Mouse (Mus musculus) embryonic facial prominence, embryonic 13.5 days (tissue): ENCODE measurements around the gene Lysmd2. TPM values are rescaled to one million over a fixed set of nuclear protein-coding genes. Genes with fewer than 3 reads are reported as not detected.
A peak's percentile ranks its signal among the peaks of the same experiment; 100 is the strongest.

Source experiments
- ATAC-seq: fragments of 200-750 bp; cut with Nextera tagmentation; 2 replicates; pipeline ENCODE4 v1.8.0; 2017; ENCODE audit warnings: low read depth; ENCODE audit not compliant: insufficient number of reproducible peaks, insufficient read depth, low FRiP score, low TSS enrichment
- H3K27ac ChIP-seq: fragments of 300-500 bp; sonication (generic); 2 replicates; pipeline ENCODE4 v1.5.1; 2015; ENCODE audit warnings: moderate library complexity, mild to moderate bottlenecking, inconsistent platforms
- H3K27me3 ChIP-seq: fragments of 300-500 bp; sonication (generic); 2 replicates; pipeline ENCODE4 v1.6.1; 2015; ENCODE audit warnings: mild to moderate bottlenecking, inconsistent platforms
- H3K36me3 ChIP-seq: fragments of 300-500 bp; sonication (generic); 2 replicates; pipeline ENCODE4 v1.6.1; 2015; ENCODE audit warnings: mild to moderate bottlenecking, inconsistent platforms
- H3K4me1 ChIP-seq: fragments of 300-500 bp; sonication (generic); 2 replicates; pipeline ENCODE4 v1.6.1; 2015; ENCODE audit warnings: inconsistent platforms
- H3K4me2 ChIP-seq: fragments of 300-500 bp; sonication (generic); 2 replicates; pipeline ENCODE4 v1.6.1; 2015; ENCODE audit warnings: moderate library complexity, mild to moderate bottlenecking, inconsistent platforms
- H3K4me3 ChIP-seq: fragments of 300-500 bp; sonication (generic); 2 replicates; pipeline ENCODE4 v1.5.1; 2015; ENCODE audit warnings: mild to moderate bottlenecking, inconsistent platforms
- H3K9ac ChIP-seq: fragments of 300-500 bp; sonication (generic); 2 replicates; pipeline ENCODE4 v1.6.1; 2015; ENCODE audit warnings: mild to moderate bottlenecking, inconsistent platforms
- H3K9me3 ChIP-seq: fragments of 300-500 bp; sonication (generic); 2 replicates; pipeline ENCODE4 v1.6.1; 2016; ENCODE audit warnings: inconsistent platforms
- WGBS: fragments of 180-500 bp; shearing (Covaris S2); methylation state at CpG from one replicate; pipeline ENCODE4 v1.1.7; 2015; ENCODE audit warnings: mixed read lengths; 5-methylcytosine and 5-hydroxymethylcytosine counted together
- polyA plus RNA-seq: library from polyadenylated mRNA; unstranded; fragments of >200 nt; fragmentation: Nextera tagmentation; extraction: Ambion mirVana; gene quantifications from 2 replicates; pipeline ENCODE4 v1.2.1, GENCODE M21; 2015

Gene Lysmd2
- 32.8 and 37.3 TPM in 2 replicates for polyA plus RNA-seq

DNA sequence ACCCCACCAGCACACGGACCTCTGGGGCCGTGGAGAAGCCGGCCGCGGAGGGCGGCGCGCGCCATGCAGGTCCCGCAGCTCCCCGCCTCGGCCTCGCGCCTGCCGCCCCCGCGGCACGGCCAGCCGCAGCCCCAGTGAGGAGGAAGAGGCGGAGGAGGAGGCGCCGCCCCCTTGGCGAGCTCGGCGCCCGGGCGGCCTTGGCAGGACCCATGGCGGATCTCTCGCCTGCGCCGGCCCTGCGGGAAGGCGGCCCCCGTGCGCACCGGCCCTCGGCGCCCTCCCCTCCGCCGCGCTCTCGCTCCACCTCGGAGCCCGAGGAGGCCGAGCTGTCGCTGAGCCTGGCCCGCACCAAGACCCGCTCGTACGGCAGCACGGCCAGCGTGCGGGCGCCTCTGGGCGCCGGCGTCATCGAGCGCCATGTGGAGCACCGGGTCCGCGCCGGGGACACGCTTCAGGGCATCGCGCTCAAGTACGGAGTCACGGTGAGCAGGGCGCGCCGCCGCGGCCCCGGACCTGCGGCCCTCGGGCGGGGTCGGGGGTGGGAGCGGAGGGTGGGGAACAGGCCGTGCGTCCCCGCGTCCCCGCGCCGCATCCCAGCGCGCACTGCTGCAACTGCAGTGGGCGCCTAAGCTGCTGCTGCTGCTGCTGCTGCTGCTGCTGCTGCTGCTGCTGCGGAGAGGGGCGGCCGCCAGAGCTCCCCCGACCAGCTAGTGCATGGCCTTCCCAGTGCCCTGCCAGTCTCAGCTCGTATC, at the start of gene Lysmd2:
Gene Lysmd2, plus strand, starts transcription at position 186 of the 752 bp plus-strand sequence.
- ATAC-seq: peak; percentile 87
- no peaks in the 10 kb centered on the region for H3K9me3 ChIP-seq
- peak within 1 kb of the TSS; percentile 84 for H3K4me2 ChIP-seq
- no peaks in the 10 kb centered on the region for H3K27me3 ChIP-seq
- under 1% methylated on average over 86 of the region's 94 CpGs for WGBS
- peak within 1 kb of the TSS; percentile 94 for H3K9ac ChIP-seq
- peaks cover 19% of the 10 kb centered on the region for H3K4me1 ChIP-seq
- H3K27ac ChIP-seq: peak within 1 kb of the TSS; percentile 92
- peak within 1 kb of the TSS; percentile 79 for H3K4me3 ChIP-seq
- H3K36me3 ChIP-seq: no peaks in the 10 kb centered on the region

DNA sequence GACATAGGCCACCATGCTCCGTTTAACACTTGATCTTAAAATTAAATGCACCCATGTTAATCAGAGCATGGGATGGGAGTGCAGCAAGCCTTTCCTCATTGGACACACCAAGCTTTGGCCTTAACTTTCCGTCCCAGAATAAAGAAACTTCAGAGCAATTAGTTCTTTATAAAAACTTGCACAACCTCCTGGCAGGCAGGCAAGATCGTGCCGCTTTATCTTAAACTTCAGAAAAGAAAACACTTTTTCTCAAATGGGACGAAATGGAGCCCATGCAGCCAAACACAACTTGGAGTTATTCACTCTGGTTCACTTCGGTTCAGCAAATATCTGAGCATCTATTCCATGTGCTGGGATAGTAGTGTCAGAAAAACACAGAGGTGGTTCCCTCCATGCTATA, 46.2 kb upstream of the Lysmd2 start:
- Histone ChIP-seq H3K9ac (no peak overlapping the region), H3K27me3 (no peaks in the 10 kb centered on the region), H3K4me1 (0 out of 2 replicates have a peak, but pooled peaks cover 4% of the 10 kb centered on the region), H3K36me3 (peaks cover 14% of the 10 kb centered on the region), H3K9me3 (no peaks in the 10 kb centered on the region), H3K4me3 (no peak overlapping the region), H3K27ac (no peak overlapping the region), H3K4me2 (no peak overlapping the region)
- WGBS: 88% methylated on average over 6 of the region's 6 CpGs
- no peak for ATAC-seq

DNA sequence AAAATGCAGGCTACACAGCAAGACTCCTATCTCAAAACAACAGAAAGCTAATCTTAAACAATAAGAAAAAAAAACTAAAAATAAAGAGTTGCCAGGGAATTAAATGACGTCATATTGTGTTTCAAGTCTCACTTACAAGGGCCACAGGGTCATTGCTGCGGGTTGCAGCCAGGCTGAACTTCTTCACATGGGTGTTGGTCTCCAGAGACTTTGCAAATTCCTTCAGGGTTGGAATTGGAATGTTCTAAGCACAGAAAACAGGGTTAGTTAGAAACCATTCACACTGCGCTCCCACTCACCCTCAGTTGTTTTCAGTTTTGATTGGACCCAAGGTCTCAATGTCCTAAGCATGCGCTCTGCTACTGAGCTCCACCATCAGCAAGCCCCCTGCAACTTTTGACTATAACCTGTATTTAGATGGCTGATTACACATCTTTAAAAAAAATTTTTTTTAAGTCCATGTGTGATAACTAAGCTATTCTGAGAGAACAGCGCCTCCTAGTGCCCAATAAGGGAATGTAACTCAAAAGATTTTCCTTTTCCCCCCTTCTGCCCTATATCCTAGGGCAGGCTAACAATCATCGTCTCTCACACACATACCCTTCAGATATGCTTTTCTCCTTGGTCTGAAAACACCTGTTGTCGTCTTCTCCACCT, 43.7 kb upstream of the Lysmd2 start:
- Histone ChIP-seq H3K9ac (no peak overlapping the region), H3K36me3 (no peaks in the 10 kb centered on the region; the same call in 1 of the 2 replicates), H3K4me3 (no peak overlapping the region), H3K4me2 (no peak overlapping the region), H3K9me3 (no peaks in the 10 kb centered on the region), H3K27me3 (no peaks in the 10 kb centered on the region), H3K4me1 (0 out of 2 replicates have a peak, but pooled peaks cover 4% of the 10 kb centered on the region), H3K27ac (no peak overlapping the region)
- ATAC-seq: no peak
- 44% methylated on average over 7 of the region's 7 CpGs for WGBS

- Histone ChIP-seq H3K9me3 (no peaks in the 10 kb centered on the region), H3K27me3 (no peaks in the 10 kb centered on the region), H3K27ac (no peak overlapping the region), H3K36me3 (peaks cover 17% of the 10 kb centered on the region; the same call in 1 of the 2 replicates), H3K4me3 (no peak overlapping the region), H3K4me2 (no peak overlapping the region), H3K4me1 (no peaks in the 10 kb centered on the region), H3K9ac (no peak overlapping the region)
- WGBS: 86% methylated on average over 15 of the region's 15 CpGs
- ATAC-seq: no peak
These were observed 35.4 kb upstream of the Lysmd2 start for GRCm38 (mm10) chr9:75589850-75590790.

GRCm38 (mm10) chr9:75593481-75593880, 32.1 kb upstream of the Lysmd2 start:
- Histone ChIP-seq H3K9ac (no peak overlapping the region), H3K27ac (no peak overlapping the region), H3K4me1 (no peaks in the 10 kb centered on the region), H3K36me3 (peaks cover 17% of the 10 kb centered on the region; the same call in 1 of the 2 replicates), H3K27me3 (no peaks in the 10 kb centered on the region), H3K9me3 (no peaks in the 10 kb centered on the region), H3K4me3 (no peak overlapping the region), H3K4me2 (no peak overlapping the region)
- no peak for ATAC-seq
- 80% methylated on average over 5 of the region's 5 CpGs for WGBS

DNA sequence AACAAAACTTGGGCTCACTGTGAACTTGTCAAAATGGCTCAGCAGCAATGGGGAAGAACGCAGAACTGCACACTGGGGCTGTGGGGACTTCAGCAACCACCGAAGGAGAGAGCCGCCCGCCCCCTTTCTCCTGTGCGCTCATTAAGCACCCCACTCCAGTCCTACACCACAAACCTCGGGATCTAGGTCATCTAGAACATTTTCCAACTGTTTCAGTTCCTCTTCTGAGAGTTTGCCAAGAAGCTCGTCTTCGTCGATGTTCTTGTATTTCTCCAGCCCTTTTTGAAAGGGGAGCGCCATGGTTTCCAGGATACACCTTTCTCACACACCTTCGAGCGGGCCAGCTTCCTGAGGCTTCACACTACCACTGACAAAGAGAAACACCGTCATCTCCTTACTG, 28.5 kb upstream of the Lysmd2 start:
- H3K4me2 ChIP-seq: no peak overlapping the region
- no peak overlapping the region for H3K9ac ChIP-seq
- H3K9me3 ChIP-seq: no peaks in the 10 kb centered on the region
- H3K4me1 ChIP-seq: peaks cover 13% of the 10 kb centered on the region
- no peaks in the 10 kb centered on the region for H3K27me3 ChIP-seq
- WGBS: 90% methylated on average over 13 of the region's 13 CpGs
- no peak overlapping the region for H3K27ac ChIP-seq
- H3K4me3 ChIP-seq: no peak overlapping the region
- no peak for ATAC-seq
- peaks cover 8% of the 10 kb centered on the region; the same call in 1 of the 2 replicates for H3K36me3 ChIP-seq

DNA sequence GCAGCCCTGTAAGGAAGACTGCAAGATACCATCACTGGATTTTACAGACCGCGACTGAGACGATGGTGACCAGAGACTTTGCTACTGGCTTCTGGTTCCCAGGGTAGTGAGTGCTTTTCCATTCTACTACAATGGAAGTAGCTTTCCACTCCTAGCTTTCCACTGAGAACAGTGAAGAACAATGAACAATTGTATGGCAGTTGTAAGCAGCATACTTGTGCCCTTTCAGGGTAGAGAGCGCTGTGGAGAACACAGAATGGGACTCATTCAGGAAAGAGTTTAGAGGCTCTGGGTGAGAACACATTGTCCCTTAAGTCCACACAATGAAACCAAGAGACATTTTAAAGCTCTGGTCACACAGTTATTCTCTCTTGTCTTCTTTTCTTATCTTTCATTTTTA, 27.9 kb upstream of the Lysmd2 start:
- WGBS: 64% methylated on average over 4 of the region's 4 CpGs
- no peak for ATAC-seq
- H3K27ac ChIP-seq: no peak overlapping the region

GRCm38 (mm10) chr9:75599191-75599841, 26.2 kb upstream of the Lysmd2 start:
- Histone ChIP-seq H3K9ac (no peak overlapping the region), H3K9me3 (no peaks in the 10 kb centered on the region), H3K4me3 (no peak overlapping the region), H3K4me1 (peaks cover 13% of the 10 kb centered on the region), H3K27ac (peak overlapping the region; percentile 22; the same call in 1 of the 2 replicates), H3K27me3 (no peaks in the 10 kb centered on the region), H3K4me2 (no peak overlapping the region), H3K36me3 (peaks cover 3% of the 10 kb centered on the region; the same call in 1 of the 2 replicates)
- ATAC-seq: peak; percentile 67; the same call in 1 of the 2 replicates
- WGBS: 44% methylated on average over 5 of the region's 5 CpGs

More for the DNA sequence above, 27.9 kb upstream of the Lysmd2 start:
- Histone ChIP-seq H3K4me2 (no peak overlapping the region), H3K9ac (no peak overlapping the region), H3K27me3 (no peaks in the 10 kb centered on the region), H3K9me3 (no peaks in the 10 kb centered on the region), H3K4me1 (peaks cover 13% of the 10 kb centered on the region), H3K36me3 (peaks cover 4% of the 10 kb centered on the region; the same call in 1 of the 2 replicates), H3K4me3 (no peak overlapping the region)

- Histone ChIP-seq H3K4me3 (no peak overlapping the region), H3K9ac (no peak overlapping the region), H3K9me3 (no peaks in the 10 kb centered on the region), H3K4me2 (no peak overlapping the region), H3K4me1 (peaks cover 13% of the 10 kb centered on the region), H3K36me3 (no peaks in the 10 kb centered on the region), H3K27ac (no peak overlapping the region), H3K27me3 (no peaks in the 10 kb centered on the region)
- no peak for ATAC-seq
- WGBS: 80% methylated on average over 7 of the region's 7 CpGs
These were observed 25.2 kb upstream of the Lysmd2 start for GRCm38 (mm10) chr9:75600166-75600934.

- WGBS: 38% methylated on average over 12 of the region's 12 CpGs
- Histone ChIP-seq H3K4me3 (no peak overlapping the region), H3K9me3 (no peaks in the 10 kb centered on the region), H3K9ac (no peak overlapping the region), H3K4me2 (no peak overlapping the region), H3K4me1 (peaks cover 13% of the 10 kb centered on the region), H3K27me3 (no peaks in the 10 kb centered on the region), H3K27ac (no peak overlapping the region), H3K36me3 (no peaks in the 10 kb centered on the region)
- no peak for ATAC-seq
These were observed 24.0 kb upstream of the Lysmd2 start for GRCm38 (mm10) chr9:75601510-75601909.
